Mouse (Mus musculus): ENCODE measurements around the gene Eloa. TPM values are rescaled to one million over a fixed set of nuclear protein-coding genes. Genes with fewer than 3 reads are reported as not detected.

The Eloa gene
- polyA plus RNA-seq, 1 experiment = 8.3 TPM

DNA sequence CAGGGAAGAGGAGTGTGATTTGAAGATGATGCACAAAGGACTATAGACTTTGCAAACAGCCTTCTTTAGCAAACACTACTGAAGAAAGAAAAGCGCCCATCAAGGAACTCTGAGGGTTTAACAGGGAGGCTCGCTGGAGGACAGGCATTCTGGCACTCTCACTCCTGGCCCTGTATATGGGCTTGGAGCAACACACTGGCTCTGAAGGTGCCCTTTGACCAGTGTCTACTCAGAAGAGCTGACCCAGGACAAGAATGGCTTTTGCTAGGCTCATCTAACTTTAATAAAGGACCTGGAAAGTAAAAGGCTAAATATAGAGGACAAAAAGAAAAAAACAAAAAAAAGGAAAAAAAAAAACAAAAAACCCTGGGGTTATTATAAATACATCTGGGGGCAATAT is 16.6 kb downstream of the Eloa start:
- TF ChIP-seq GATA1 (IDR thresholded peaks at IDR 0.05; ENCODE audit: low read length) = no peak

GRCm38 (mm10) chr4:136004107-136004675 is 17.4 kb downstream of the Eloa start:
- no peak for TF ChIP-seq GATA1 (IDR thresholded peaks at IDR 0.05; ENCODE audit: low read length)

DNA sequence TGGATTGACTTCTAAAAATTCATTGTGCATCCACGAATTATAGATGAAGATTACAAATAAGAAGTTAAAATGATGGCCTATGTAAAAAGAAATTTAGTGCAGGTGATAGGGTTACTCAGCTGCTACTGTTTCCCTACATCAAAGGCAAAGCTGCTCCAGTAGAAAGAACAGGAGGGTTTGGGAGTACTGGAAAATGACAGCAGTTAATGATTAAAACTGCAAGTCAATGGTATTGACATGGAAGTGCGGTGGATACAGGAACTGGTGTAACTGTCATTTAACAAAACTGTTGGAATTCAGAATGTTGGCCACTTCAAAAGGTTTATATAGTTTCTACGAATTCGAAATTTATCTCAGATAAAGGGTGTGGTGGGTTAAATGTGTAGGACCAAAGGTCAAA is 26.4 kb downstream of the Eloa start:
- no peak for TF ChIP-seq GATA1 (IDR thresholded peaks at IDR 0.05; ENCODE audit: low read length)

- no peak for TF ChIP-seq GATA1 (IDR thresholded peaks at IDR 0.05; ENCODE audit: low read length)
These were observed 27.6 kb downstream of the Eloa start for GRCm38 (mm10) chr4:135993941-135994340.

- no peak for TF ChIP-seq GATA1 (IDR thresholded peaks at IDR 0.05; ENCODE audit: low read length)
These were observed 33.8 kb downstream of the Eloa start for GRCm38 (mm10) chr4:135987714-135988113.

GRCm38 (mm10) chr4:135986943-135987710 is 34.4 kb downstream of the Eloa start, which contains the start of gene Pithd1:
TSS of gene Pithd1 (minus strand) at chr4:135987264.
- TF ChIP-seq GATA1 (IDR thresholded peaks at IDR 0.05; ENCODE audit: low read length) = no peak

- no peak for TF ChIP-seq GATA1 (IDR thresholded peaks at IDR 0.05; ENCODE audit: low read length)
These were observed 35.1 kb downstream of the Eloa start for GRCm38 (mm10) chr4:135986301-135986942.

- TF ChIP-seq GATA1 (IDR thresholded peaks at IDR 0.05; ENCODE audit: low read length) = no peak
These were observed 35.8 kb downstream of the Eloa start for GRCm38 (mm10) chr4:135985769-135986168.

DNA sequence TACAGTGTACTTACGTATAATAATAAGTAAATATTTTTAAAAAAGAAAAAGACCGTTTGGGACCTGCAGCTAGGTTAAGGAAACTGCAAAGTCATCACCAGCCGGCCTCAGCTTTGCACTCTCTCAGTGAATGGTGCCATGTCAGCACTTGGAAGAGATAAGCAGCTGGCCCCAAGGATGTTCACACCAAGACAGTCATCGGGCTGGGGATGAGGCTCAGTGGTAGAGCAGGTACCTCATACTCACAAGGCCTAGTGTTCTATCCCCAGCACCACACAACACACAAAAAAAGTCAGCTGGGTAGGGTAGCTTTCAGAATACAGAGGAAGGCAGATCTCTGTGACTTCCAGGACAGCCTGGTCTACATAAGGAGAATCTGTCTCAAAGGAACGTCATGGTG is 36.4 kb downstream of the Eloa start:
- no peak for TF ChIP-seq GATA1 (IDR thresholded peaks at IDR 0.05; ENCODE audit: low read length)

DNA sequence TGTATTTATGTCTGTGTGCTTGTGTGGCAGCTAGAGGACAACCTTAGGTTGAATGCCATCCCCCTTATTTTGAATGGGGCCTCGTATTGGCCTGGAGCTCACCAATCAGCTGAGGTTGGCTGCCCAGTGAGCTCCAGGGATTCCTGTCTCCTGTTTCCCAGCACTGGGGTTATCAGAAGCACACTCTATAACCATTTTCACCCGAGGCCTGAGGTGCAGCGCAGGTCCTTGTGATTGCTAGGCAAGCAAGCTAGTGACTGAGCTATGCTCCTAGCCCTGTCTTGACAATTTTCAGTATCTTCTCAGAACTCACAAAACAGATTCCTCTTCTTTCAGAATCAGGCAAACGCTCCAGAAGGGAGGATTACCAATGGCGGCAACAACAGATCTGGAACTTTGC is 37.0 kb downstream of the Eloa start:
- no peak for TF ChIP-seq GATA1 (IDR thresholded peaks at IDR 0.05; ENCODE audit: low read length)

GRCm38 (mm10) chr4:135981524-135982063 is 40.0 kb downstream of the Eloa start:
- no peak for TF ChIP-seq GATA1 (IDR thresholded peaks at IDR 0.05; ENCODE audit: low read length)

DNA sequence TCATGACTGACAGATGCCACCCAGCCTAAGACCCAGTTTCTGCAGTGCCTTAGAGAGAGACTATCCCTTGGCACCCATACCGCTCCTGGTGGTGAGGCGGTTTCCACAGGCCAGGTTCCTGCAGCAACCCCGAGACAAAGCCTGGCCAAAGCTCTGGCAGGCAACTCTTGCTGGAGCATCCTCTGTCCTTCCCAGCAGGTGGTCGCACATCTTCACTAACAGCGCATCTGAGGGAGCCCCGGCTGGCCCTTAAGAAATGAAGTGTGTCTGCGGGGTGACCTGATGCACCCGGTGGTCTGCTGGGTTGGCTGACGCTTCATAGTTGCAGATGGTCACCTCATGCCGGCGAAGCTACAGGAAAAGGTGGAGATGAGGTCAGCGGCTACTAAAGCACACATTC is 45.4 kb downstream of the Eloa start:
- TF ChIP-seq GATA1 (IDR thresholded peaks at IDR 0.05; ENCODE audit: low read length) = no peak

DNA sequence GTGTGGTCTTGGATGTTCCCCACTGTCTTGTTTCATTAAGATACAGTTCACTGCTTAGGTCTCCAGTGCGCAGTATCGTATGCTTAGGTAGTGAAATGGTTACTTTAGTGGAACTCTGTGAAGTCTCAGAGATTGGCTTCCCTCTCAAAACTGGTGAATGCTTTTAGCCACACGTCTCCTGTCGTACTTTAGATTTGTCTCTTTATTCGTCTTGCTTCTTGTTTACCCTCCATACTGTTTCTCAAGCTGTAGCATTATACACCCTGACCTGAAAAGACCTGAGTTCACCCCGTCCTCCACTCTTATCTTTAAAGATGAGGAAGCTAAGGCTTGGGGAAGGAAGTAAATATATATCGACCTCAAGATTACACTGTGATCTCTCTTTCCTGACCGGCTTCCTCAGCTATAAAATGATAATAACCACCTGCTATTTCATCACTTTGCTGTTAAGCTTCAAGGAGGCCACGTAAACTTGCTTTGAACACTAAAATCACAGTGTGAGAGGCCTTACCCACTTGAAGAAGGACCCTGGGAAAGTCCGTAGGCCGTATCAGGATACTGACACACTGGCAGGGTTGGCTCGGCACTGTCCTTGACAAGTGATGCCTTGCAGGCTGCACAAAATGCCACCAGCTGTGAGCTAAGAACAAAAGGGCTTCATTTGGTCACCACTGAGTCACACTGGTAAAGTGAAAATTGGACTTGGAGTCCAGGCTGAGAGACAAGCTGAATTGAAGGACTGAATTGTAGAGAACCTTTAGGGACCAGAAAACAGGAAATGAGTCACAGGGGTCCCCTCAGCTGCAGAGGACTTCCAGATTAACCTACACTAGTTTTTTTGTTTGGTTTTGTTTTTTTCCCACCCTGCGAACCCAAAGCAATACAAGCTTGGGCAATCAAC is 48.4 kb downstream of the Eloa start:
- no peak for TF ChIP-seq GATA1 (IDR thresholded peaks at IDR 0.05; ENCODE audit: low read length)

DNA sequence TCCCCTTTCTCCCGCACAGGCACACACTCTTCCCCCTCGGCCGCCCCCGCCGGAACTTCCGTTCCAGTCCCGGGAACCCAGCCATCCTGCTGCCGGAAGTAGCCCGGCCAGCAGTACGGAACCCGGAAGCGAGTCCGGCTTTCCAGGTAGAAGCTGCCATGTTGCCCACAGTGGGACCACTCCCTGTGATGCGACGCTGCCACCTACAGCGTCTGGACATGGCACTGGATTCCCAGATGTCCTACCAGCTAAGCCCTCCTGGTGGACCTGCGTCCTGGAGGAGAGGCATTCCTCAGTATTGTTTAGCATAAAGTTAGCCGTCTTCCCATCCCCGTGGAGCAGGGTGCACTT is 49.0 kb downstream of the Eloa start, which contains the start of gene Lypla2:
Lypla2 (minus strand) TSS at position 71 of the 351 bp plus-strand sequence.
- TF ChIP-seq GATA1 (IDR thresholded peaks at IDR 0.05; ENCODE audit: low read length) = no peak

DNA sequence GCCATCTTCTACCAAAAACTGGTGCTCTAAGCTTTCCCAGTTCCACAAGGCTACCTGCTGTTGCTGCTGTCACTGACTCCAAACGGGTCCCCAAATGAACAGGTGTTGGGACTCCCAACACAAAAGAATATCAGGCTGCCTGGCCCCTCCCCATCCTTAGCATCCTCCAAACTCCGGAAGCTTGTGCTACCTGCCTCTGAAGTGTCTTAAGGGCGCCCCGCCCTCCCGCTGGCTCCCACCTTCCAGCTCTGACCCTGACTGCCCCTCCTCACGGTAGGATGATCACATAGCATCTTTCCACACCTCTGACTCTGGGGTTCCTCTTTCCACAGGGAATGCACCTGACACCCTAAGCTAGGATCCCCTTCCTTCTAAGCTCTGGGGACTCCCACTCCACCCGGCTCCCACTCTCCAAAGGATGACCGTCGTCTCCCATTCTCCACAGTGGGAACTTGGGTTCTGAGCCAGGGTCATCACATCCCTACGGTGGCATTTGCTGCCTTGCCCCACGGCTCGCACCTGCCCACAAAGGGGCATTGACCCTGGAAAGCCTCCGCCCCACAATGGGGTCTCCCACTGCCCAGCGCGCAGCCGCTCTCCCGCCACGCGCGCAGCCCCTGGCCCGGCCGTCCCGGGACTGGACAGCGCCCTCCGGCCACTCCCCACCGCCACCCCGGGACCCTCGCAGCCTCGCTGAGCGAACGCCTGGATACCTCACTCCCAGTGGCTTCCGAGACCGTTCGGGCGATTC is 49.6 kb downstream of the Eloa start:
- TF ChIP-seq GATA1 (IDR thresholded peaks at IDR 0.05; ENCODE audit: low read length) = no peak

All from G1E-ER4 (cell line).